Mouse (Mus musculus) spleen, adult 18-20 months (tissue): ENCODE results near the gene Esyt2.

Experiments used
- DNase-seq, 2 experiments: peaks; one replicate each; pipeline ENCODE4 v3.0.0; 2022; ENCODE audit warnings: mixed read lengths in 2 of 2

The Esyt2 gene

GRCm38 (mm10) chr12:116281427-116282281, 658 bp downstream of the Esyt2 start:
- peak; percentile 31 to 43 for DNase-seq

GRCm38 (mm10) chr12:116282856-116283255, 1.9 kb downstream of the Esyt2 start:
- DNase-seq: no peak

GRCm38 (mm10) chr12:116283511-116283910, 2.5 kb downstream of the Esyt2 start:
- no peak for DNase-seq

- DNase-seq: no peak
These were observed 12.2 kb downstream of the Esyt2 start for GRCm38 (mm10) chr12:116293185-116293584.

- no peak for DNase-seq
These were observed 12.8 kb downstream of the Esyt2 start for GRCm38 (mm10) chr12:116293599-116294292.

GRCm38 (mm10) chr12:116299906-116300305, 18.9 kb downstream of the Esyt2 start:
- DNase-seq: no peak

- DNase-seq: no peak
These were observed 21.2 kb downstream of the Esyt2 start for GRCm38 (mm10) chr12:116302181-116302580.

- no peak for DNase-seq
These were observed 25.0 kb downstream of the Esyt2 start for GRCm38 (mm10) chr12:116306042-116306441.

GRCm38 (mm10) chr12:116307870-116308269, 26.9 kb downstream of the Esyt2 start:
- no peak for DNase-seq

- no peak for DNase-seq
These were observed 27.6 kb downstream of the Esyt2 start for GRCm38 (mm10) chr12:116308612-116309011.

- no peak for DNase-seq
These were observed 32.8 kb downstream of the Esyt2 start for GRCm38 (mm10) chr12:116313816-116314215.

- no peak for DNase-seq
These were observed 34.5 kb downstream of the Esyt2 start for GRCm38 (mm10) chr12:116315498-116315897.

GRCm38 (mm10) chr12:116317818-116318217, 36.8 kb downstream of the Esyt2 start:
- no peak for DNase-seq

- no peak for DNase-seq
These were observed 44.5 kb downstream of the Esyt2 start for GRCm38 (mm10) chr12:116325545-116325944.

- no peak for DNase-seq
These were observed 45.2 kb downstream of the Esyt2 start for GRCm38 (mm10) chr12:116326159-116326558.

- DNase-seq: no peak
These were observed 53.3 kb downstream of the Esyt2 start for GRCm38 (mm10) chr12:116334253-116334652.

- no peak for DNase-seq
These were observed 59.2 kb downstream of the Esyt2 start for GRCm38 (mm10) chr12:116340160-116340559.

GRCm38 (mm10) chr12:116348755-116349286, 67.8 kb downstream of the Esyt2 start:
- no peak for DNase-seq

- no peak for DNase-seq
These were observed 68.4 kb downstream of the Esyt2 start for GRCm38 (mm10) chr12:116349376-116349775.

GRCm38 (mm10) chr12:116351022-116351421, 70.0 kb downstream of the Esyt2 start:
- no peak for DNase-seq

GRCm38 (mm10) chr12:116352404-116352803, 71.4 kb downstream of the Esyt2 start:
- no peak for DNase-seq

- DNase-seq: no peak
These were observed 73.7 kb downstream of the Esyt2 start for GRCm38 (mm10) chr12:116354694-116355093.

GRCm38 (mm10) chr12:116362091-116362490, 81.1 kb downstream of the Esyt2 start:
- no peak for DNase-seq

GRCm38 (mm10) chr12:116366900-116367299, 85.9 kb downstream of the Esyt2 start:
- DNase-seq: no peak
